Mouse (Mus musculus): Measurements from ENCODE around the gene Rubcnl.

The Rubcnl gene

GRCm38 (mm10) chr14:75069356-75069979 lies 53.6 kb downstream of the Rubcnl start:
- DNase-seq (ENCODE audit: low spot score): peak; percentile 33

GRCm38 (mm10) chr14:75071091-75071490 lies 55.3 kb downstream of the Rubcnl start:
- peak; percentile 31 for DNase-seq (ENCODE audit: low spot score)

- peak; percentile 15 for DNase-seq (ENCODE audit: low spot score)
These were observed 59.7 kb downstream of the Rubcnl start for GRCm38 (mm10) chr14:75075299-75076180.

GRCm38 (mm10) chr14:75077946-75078345 lies 62.1 kb downstream of the Rubcnl start:
- peak; percentile 53 for DNase-seq (ENCODE audit: low spot score)
